Mouse (Mus musculus) erythroblast, embryonic 14.5 days (primary cell): ENCODE results near the gene Hc.

ENCODE experiments used
- GATA1 ChIP-seq: IDR thresholded peaks from 2 replicates; pipeline ENCODE4 v1.6.1; 2012; ENCODE audit warnings: low read length, inconsistent platforms, mixed read lengths
- TAL1 ChIP-seq: IDR thresholded peaks from 3 replicates; pipeline ENCODE4 v1.6.1; 2012; ENCODE audit warnings: low read length, inconsistent platforms, mixed read lengths

GRCm38 (mm10) chr2:35058325-35058724 is 2.9 kb downstream of the Hc start:
- TF ChIP-seq GATA1: no peak
- TF ChIP-seq TAL1: no peak
